ENCODE assay signal across 25 mouse cellular contexts in the genomic region with DNA sequence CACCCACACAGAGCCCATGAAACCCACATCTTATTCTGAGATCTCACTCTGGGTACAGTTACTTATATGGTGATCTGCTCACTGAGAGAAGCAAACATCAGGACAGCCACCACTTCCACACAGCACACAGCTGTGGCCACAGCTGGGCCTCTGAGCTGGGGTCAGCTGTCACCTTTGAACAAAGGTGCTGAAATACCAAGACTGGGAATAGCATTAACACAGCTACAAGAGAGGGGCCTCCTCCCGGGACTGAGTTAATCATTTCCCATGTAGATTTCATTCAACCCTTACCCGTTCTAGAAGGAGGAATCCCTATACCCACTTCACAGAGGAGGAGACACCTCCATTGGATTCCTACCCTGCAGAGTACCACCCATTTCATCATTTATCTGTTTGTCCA. TPM values are rescaled to one million over a fixed set of nuclear protein-coding genes. Genes with fewer than 3 reads are reported as not detected.
DNase-seq lines count a peak whose midpoint lies in the region; ATAC-seq and TF ChIP-seq lines count a peak whose summit lies in the region.
"Had no signal": no experiment of that assay in that cellular context is flagged by ENCODE, and none has a peak within 500 bp of the region (broad histone marks: within the 10 kb centered on the region; RNA-seq: fewer than 3 reads in every experiment).

No protein-coding gene starts in this region.

- no peaks in the 10 kb centered on the region for H3K9me3 ChIP-seq in liver, embryonic 16.5 days (replicated peaks; ENCODE audit: control insufficient read depth, low read length)
- no peaks in the 10 kb centered on the region for H3K9me3 ChIP-seq in liver, embryonic 12.5 days (replicated peaks)
- H3K9me3 ChIP-seq in embryonic facial prominence, embryonic 15.5 days (replicated peaks) = no peaks in the 10 kb centered on the region
- H3K9me3 ChIP-seq in intestine, postnatal 0 days (ENCODE audit: control insufficient read depth) = no peaks in the 10 kb centered on the region
- H3K9me3 ChIP-seq: forebrain, embryonic 13.5 days; hindbrain, embryonic 13.5 days; liver, embryonic 15.5 days had no signal

- no peak overlapping the region for H3K4me3 ChIP-seq in kidney, adult 2 months (ENCODE audit: insufficient read depth, low read depth, low read length)
- H3K4me3 ChIP-seq in liver, embryonic 16.5 days (ENCODE audit: low read depth, low read length) = no peak overlapping the region
- H3K4me3 ChIP-seq in liver, embryonic 12.5 days = no peak overlapping the region
- H3K4me3 ChIP-seq in embryonic facial prominence, embryonic 15.5 days (replicated peaks) = no peak overlapping the region
- no peak overlapping the region for H3K4me3 ChIP-seq in intestine, postnatal 0 days (ENCODE audit: low read depth, low read length)
- H3K4me3 ChIP-seq: forebrain, embryonic 13.5 days; hindbrain, embryonic 13.5 days; liver, embryonic 15.5 days; megakaryocyte, embryonic 14.5 days had no signal

- 31% methylated on average over 2 of the region's 2 CpGs for WGBS in kidney, adult 2 months
- WGBS in liver, embryonic 16.5 days (ENCODE audit: insufficient replicate concordance) = 68% methylated on average over 2 of the region's 2 CpGs
- WGBS in liver, embryonic 12.5 days (ENCODE audit: insufficient replicate concordance) = 68% methylated on average over 2 of the region's 2 CpGs
- 64% methylated on average over 2 of the region's 2 CpGs for WGBS in embryonic facial prominence, embryonic 15.5 days
- 37% methylated on average over 2 of the region's 2 CpGs for WGBS in intestine, postnatal 0 days

- TF ChIP-seq CTCF in kidney, adult 2 months (conservative IDR thresholded peaks at IDR 0.05; ENCODE audit: insufficient read depth, insufficient read length, low read depth, low read length) = no peak
- TF ChIP-seq CTCF in intestine, postnatal 0 days (IDR thresholded peaks at IDR 0.05; ENCODE audit: low read depth) = no peak

- no peak for TF ChIP-seq POLR2A in kidney, adult 2 months (IDR thresholded peaks at IDR 0.05; ENCODE audit: low read depth, low read length)

- peak; percentile 47 for DNase-seq in kidney, adult 2 months
- no peak for DNase-seq in kidney, adult 11 months
- DNase-seq in natural killer cell, adult 2 months (ENCODE audit: low spot score in 2 of 2) = no peak
- DNase-seq: adrenal gland, postnatal 36 days; cerebellum, adult 18-20 months; gastrocnemius, postnatal 10 days; heart, postnatal 4 days; kidney, adult 9 months; layer of hippocampus, postnatal 36 days; left cerebral cortex, postnatal 4 days; liver; lung, postnatal 36 days; midbrain, embryonic 14.5 days; right cerebral cortex, adult 18-20 months; right cerebral cortex, postnatal 4 days; thymus, postnatal 14 days had no signal

- no peak overlapping the region for H3K9ac ChIP-seq in liver, embryonic 16.5 days (ENCODE audit: low read depth, low read length)
- no peak overlapping the region for H3K9ac ChIP-seq in liver, embryonic 12.5 days
- H3K9ac ChIP-seq in embryonic facial prominence, embryonic 15.5 days = no peak overlapping the region
- no peak overlapping the region for H3K9ac ChIP-seq in intestine, postnatal 0 days (ENCODE audit: low read depth, low read length)
- H3K9ac ChIP-seq: forebrain, embryonic 13.5 days; hindbrain, embryonic 13.5 days; liver, embryonic 15.5 days had no signal

- H3K4me1 ChIP-seq in kidney, adult 2 months (ENCODE audit: control insufficient read depth, insufficient read depth, low read length) = peaks cover 28% of the 10 kb centered on the region
- peaks cover 3% of the 10 kb centered on the region for H3K4me1 ChIP-seq in liver, embryonic 16.5 days (ENCODE audit: control insufficient read depth, low read depth, low read length)
- H3K4me1 ChIP-seq in liver, embryonic 12.5 days = peaks cover 49% of the 10 kb centered on the region
- H3K4me1 ChIP-seq in embryonic facial prominence, embryonic 15.5 days = peaks cover 55% of the 10 kb centered on the region
- peaks cover 26% of the 10 kb centered on the region for H3K4me1 ChIP-seq in intestine, postnatal 0 days (replicated peaks; ENCODE audit: control insufficient read depth, insufficient read depth, low read length)

- H3K4me2 ChIP-seq in liver, embryonic 16.5 days (ENCODE audit: low read depth, low read length) = no peak overlapping the region
- no peak overlapping the region for H3K4me2 ChIP-seq in liver, embryonic 12.5 days
- H3K4me2 ChIP-seq in embryonic facial prominence, embryonic 15.5 days (replicated peaks) = no peak overlapping the region
- no peak overlapping the region for H3K4me2 ChIP-seq in intestine, postnatal 0 days (replicated peaks; ENCODE audit: low read depth)
- H3K4me2 ChIP-seq: forebrain, embryonic 13.5 days; liver, embryonic 15.5 days had no signal

- no peak overlapping the region for H3K27ac ChIP-seq in kidney, adult 2 months (ENCODE audit: insufficient read depth, low read depth, low read length)
- no peak overlapping the region for H3K27ac ChIP-seq in liver, embryonic 16.5 days (ENCODE audit: low read length)
- no peak overlapping the region for H3K27ac ChIP-seq in liver, embryonic 12.5 days
- 0 out of 2 replicates have a peak overlapping the region, but pooled peaks have one; percentile 86 for H3K27ac ChIP-seq in embryonic facial prominence, embryonic 15.5 days (replicated peaks)
- H3K27ac ChIP-seq in intestine, postnatal 0 days (ENCODE audit: low read depth, low read length) = no peak overlapping the region
- H3K27ac ChIP-seq: forebrain, embryonic 13.5 days; liver, embryonic 15.5 days had no signal

- no peaks in the 10 kb centered on the region for H3K36me3 ChIP-seq in kidney, adult 2 months (ENCODE audit: control insufficient read depth, insufficient read depth, low read length)
- H3K36me3 ChIP-seq in liver, embryonic 16.5 days (ENCODE audit: control insufficient read depth, insufficient read depth) = no peaks in the 10 kb centered on the region
- peaks cover 6% of the 10 kb centered on the region; the same call in 1 of the 2 replicates for H3K36me3 ChIP-seq in liver, embryonic 12.5 days
- H3K36me3 ChIP-seq in embryonic facial prominence, embryonic 15.5 days = 0 out of 2 replicates have a peak, but pooled peaks cover 10% of the 10 kb centered on the region
- peaks cover 3% of the 10 kb centered on the region; the same call in 1 of the 2 replicates for H3K36me3 ChIP-seq in intestine, postnatal 0 days (ENCODE audit: control insufficient read depth, insufficient read depth)
- H3K36me3 ChIP-seq: hindbrain, embryonic 13.5 days; liver, embryonic 15.5 days had no signal

- H3K27me3 ChIP-seq in kidney, adult 2 months (replicated peaks; ENCODE audit: control insufficient read depth, insufficient read depth, low read length) = no peaks in the 10 kb centered on the region
- peaks cover 27% of the 10 kb centered on the region for H3K27me3 ChIP-seq in liver, embryonic 16.5 days (ENCODE audit: control insufficient read depth, insufficient read depth, low read depth, low read length)
- peaks cover 16% of the 10 kb centered on the region for H3K27me3 ChIP-seq in liver, embryonic 12.5 days (replicated peaks)
- 0 out of 2 replicates have a peak, but pooled peaks cover 2% of the 10 kb centered on the region for H3K27me3 ChIP-seq in embryonic facial prominence, embryonic 15.5 days
- H3K27me3 ChIP-seq in intestine, postnatal 0 days (replicated peaks; ENCODE audit: control insufficient read depth, insufficient read depth, low read length) = no peaks in the 10 kb centered on the region

- ATAC-seq in liver, embryonic 16.5 days (ENCODE audit: low read depth) = 0 out of 2 replicates have a peak, but pooled peaks have one; percentile 31
- no peak for ATAC-seq in liver, embryonic 12.5 days
- no peak for ATAC-seq in embryonic facial prominence, embryonic 15.5 days (ENCODE audit: insufficient number of reproducible peaks, low FRiP score, low TSS enrichment, low read depth)
- ATAC-seq in intestine, postnatal 0 days = peak; percentile 42; the same call in 1 of the 2 replicates
- ATAC-seq: CD4-positive, CD25-positive, alpha-beta regulatory T cell, adult 4 months; forebrain, embryonic 13.5 days had no signal

RNA-seq across cellular contexts. Expression of gene Vangl1, which starts 8.7 kb away (rescaled TPM):
- 31.1 and 34.6 TPM in 2 replicates for polyA plus RNA-seq in kidney, adult 2 months (2012; rRNA removed)
- polyA plus RNA-seq in liver, embryonic 16.5 days (2015; fragmentation: Nextera tagmentation; extraction: Ambion mirVana) = 54.6 and 59.3 TPM in 2 replicates
- polyA plus RNA-seq in liver, embryonic 12.5 days (2016; fragmentation: Nextera tagmentation; extraction: Ambion mirVana) = 70.5 and 76.3 TPM in 2 replicates
- 19.2 and 23.1 TPM in 2 replicates for polyA plus RNA-seq in embryonic facial prominence, embryonic 15.5 days (2015; fragmentation: Nextera tagmentation; extraction: Ambion mirVana)
- 7.2 and 7.4 TPM in 2 replicates for polyA plus RNA-seq in intestine, postnatal 0 days (2015; fragmentation: Nextera tagmentation; extraction: Ambion mirVana)

Comparison
In these comparisons a context has a peak if more than half of its experiments do, and no peak if none do; other contexts are left out.
1. ATAC-seq: peak in liver, embryonic 16.5 days (single experiment) and intestine, postnatal 0 days (single experiment); none in liver, embryonic 12.5 days (single experiment) and embryonic facial prominence, embryonic 15.5 days (single experiment).